Mouse (Mus musculus) right cerebral cortex, postnatal 25 days (tissue): ENCODE results near the gene Tmcc1.
"Not testable (repeated sequence)": the region's sequence is repeated elsewhere in the genome, so short reads cannot be mapped to it uniquely, and the experiment has no call there.

Experiments used
- DNase-seq: peaks from one replicate; pipeline ENCODE4 v3.0.0; 2022

The Tmcc1 gene

GRCm38 (mm10) chr6:116141696-116142095 is 51.6 kb downstream of the Tmcc1 start:
- no peak for DNase-seq

DNA sequence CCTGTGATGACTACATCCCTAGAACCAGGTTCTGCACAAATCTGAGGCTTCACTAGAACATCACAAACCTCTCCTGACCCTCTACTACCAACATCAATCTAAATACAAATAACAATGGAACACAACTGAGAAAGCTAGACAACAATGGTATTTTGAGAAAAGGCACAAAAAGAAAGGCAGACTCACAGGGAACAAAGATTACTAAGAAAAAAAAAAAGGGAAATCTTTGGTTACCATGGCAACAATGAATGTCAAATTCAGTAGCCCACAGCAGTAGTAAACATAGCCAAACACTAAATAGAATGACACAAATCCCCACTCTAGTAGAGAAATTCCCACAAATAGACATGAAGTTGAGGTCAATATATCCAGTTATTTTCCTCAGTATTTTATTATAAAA is 52.5 kb downstream of the Tmcc1 start:
- no peak for DNase-seq

DNA sequence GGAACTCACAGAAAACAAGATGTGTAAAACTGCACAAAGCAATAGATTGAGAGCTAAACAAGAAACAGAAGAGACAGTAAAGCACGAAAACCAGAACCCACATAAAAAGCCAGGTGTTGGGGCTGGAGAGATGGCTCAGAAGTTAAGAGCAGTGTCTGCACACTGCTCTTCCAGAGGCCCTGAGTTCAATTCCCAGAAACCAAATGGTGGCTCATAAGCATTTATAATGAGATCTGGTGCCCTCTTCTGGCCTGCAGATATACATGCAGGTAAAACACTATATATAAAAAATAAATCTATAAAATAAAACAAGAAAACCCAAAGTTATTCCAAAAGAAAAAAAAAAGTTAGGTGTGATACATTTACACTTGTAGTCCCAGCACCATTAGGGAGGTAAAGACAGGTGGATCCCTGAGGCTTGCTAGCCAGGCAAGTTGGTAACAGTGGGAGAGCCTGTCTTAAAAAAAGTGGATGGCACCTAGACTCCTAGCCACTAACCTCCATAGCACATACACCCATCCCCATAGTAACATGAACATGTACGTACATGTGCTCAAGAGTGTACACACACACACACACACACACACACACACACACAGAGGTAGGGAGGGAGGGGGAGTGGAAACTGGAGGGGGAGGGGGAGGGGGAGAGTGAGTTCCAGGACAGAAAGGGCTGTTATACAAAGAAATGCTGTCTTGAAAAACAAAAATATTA is 54.0 kb downstream of the Tmcc1 start:
- no peak for DNase-seq

- no peak for DNase-seq
Measured at GRCm38 (mm10) chr6:116135971-116136632, 57.2 kb downstream of the Tmcc1 start.

GRCm38 (mm10) chr6:116133756-116134155 is 59.5 kb downstream of the Tmcc1 start:
- DNase-seq, result no peak

GRCm38 (mm10) chr6:116131771-116132170 is 61.5 kb downstream of the Tmcc1 start:
- DNase-seq, result no peak

DNA sequence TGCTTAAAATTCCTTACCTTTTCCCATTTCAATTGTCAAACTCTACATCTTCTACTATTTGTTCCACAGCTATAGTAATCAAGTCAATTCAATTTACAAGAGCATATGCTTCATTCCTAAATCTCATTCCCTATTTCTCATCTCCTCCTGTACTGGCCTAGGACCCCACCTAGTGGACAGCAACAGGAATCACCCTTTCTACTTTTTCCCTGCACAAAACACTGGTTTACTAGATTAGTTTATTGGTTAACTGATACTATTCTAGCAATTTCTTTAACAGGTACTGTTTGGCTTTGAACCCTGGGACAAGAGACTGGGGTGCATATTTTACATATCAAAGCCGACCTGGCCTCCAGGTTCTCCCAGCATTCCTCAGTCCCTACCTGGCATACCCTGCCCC is 64.6 kb downstream of the Tmcc1 start:
- DNase-seq, result no peak

- no peak for DNase-seq
Measured at GRCm38 (mm10) chr6:116127918-116128443, 65.3 kb downstream of the Tmcc1 start.

GRCm38 (mm10) chr6:116126577-116126976 is 66.7 kb downstream of the Tmcc1 start:
- DNase-seq, result no peak

GRCm38 (mm10) chr6:116122881-116123280 is 70.4 kb downstream of the Tmcc1 start:
- no peak for DNase-seq

DNA sequence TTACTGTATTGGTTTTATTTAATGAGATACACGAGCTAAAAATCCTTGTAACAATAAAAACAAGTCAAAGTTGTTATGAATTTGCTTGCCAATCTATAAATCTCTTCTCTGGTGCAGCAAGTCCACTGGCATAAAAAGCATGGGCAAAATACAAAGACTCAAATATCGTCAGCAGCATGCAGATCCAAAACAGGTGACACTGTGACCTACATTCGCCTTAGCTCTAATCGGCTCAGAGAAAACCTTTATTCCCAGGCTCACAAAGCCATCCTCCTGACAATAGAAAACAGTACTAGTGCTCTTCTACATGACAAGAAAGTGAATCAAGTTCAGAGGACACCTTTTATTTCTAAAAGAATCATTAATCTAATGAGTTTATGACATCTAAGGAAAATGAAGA is 73.6 kb downstream of the Tmcc1 start:
- no peak for DNase-seq

DNA sequence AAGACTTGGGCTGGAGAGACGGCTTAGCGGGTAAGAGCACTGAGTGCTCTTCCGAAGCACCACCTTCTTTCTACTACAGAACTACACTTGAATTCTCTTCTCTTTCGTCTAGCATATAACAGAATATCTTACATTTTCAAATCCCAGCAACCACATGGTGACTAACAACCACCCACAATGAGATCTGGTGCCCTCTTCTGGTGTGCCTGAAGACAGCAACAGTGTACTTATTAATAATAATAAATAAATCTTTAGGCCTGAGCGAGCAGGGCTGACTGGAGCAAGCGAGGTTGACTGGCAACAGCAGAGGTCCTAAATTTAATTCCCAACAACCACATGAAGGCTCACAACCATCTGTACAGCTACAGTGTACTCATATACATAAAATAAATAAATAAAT is 76.7 kb downstream of the Tmcc1 start:
- DNase-seq, result not testable (repeated sequence)

- DNase-seq, result no peak
Measured at GRCm38 (mm10) chr6:116110588-116110987, 82.7 kb downstream of the Tmcc1 start.

DNA sequence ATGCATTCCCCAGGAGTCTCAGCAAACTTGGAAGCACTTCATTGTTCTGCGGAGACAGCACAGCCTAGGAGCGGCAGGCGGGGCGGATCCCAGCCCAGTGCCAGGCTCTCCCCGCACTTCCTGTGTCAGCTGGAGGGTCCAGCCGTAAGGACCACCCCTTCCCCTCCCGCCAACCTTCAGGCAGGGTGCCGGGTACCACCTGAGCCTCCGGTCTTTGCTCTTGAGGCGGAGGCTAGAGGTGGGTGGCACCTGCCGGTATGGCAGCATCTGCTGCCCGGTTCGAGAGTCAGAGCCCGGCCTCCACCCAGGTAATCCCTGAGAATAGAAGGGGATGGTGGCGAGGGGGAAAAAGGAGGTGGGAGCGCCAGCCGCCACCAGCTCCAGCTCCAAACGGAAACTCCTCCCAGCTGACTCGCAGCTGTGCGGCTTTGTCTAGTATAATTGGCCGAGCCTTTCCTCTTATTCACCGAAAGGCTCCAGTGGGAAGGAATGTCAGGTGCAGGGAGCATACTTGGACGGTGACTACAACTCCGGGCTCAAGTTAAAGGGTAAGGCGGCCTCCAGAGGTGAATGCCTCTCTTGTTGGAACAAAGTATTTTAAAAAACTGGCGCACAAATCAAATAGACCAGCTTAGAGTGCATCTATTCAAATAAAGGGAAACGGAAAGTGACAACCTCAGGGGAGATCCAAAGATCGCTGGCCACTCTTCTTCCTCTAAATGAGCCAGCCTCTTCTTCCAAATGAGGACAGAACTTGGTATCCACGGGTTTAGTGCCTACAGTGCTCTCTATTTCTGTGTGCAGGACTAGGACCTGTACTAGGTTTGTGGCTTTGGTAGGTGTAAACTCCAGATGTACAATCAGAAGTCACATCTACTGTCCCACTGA is 85.6 kb downstream of the Tmcc1 start:
- peak; percentile 33 for DNase-seq

DNA sequence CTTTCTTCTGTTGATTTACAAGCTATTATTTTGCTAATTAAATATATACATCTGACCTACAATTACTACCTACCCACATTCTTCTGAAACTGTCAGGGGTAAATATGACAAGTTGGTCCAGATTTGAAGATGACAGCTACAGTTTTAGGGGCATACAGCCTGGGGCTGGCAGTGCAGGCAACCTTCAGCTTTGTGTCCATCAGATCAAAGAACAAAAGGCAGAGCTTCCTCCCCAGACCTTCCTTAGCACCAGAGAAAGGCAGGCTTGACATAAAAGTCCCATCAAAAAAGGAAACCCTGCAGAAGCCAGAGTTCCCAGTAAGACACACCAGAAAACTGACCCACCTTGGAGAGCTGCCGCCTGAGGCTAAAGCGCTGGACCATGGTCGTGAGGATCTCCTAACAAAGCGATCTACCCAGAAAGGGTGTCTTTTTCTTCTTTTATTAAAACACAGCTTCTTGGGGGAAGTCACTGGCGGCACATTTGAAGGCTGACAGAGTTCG is 86.3 kb downstream of the Tmcc1 start:
- no peak for DNase-seq

DNA sequence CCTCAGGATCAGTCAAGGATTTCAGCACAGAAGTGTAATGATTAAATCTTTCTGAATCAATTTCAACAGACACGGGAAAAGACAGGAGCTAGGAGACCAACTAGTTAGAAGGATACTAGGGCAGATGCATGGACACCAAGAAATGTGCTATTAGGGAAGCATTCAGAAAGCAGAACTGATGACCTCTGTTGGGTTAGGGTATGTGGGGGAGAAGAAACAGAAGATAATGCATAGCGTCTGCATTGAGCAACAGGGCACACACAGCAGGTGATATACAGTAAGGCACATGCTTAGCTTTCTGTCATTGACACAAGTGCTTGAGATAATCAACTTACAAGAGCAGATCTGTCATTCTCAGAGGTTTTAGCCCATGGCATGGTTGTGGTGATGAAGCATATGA is 95.7 kb downstream of the Tmcc1 start:
- DNase-seq, result no peak

DNA sequence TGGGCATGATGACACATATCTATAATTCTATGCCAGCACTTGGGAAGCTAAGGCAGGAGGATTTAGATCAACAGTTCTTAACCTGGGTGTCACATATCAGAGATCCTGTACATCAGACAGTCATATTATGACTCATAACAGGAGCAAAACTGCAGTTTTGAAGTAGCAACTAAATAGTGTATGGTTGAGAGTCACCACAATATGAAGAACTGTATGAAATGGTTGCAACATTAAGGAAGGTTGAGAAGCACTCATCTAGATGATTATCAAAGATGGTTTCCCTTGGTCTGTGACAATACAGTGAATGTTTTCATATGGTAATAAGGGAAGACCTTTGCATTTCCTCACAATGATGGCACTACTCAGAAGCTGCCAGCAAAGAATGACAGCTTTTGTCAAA is 103.9 kb downstream of the Tmcc1 start:
- DNase-seq, result no peak

DNA sequence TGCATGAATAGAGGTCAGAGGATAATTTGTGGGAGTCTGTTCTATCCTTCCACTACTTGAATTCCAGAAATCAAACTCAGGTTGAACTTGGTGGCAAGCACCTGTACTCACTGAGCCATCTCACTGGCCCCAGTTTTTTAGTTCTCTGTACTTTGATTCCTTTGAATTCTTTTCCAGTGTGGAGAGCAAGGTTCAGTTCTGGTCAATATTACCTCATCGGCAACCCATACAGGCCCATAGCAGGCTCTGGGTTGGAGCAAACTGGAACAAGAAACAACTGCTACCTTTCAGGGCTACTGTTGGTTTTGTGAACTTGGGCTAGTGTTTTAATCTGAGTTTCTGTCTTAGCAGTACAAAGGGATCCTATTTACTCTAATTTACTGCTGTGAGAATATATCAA is 107.2 kb downstream of the Tmcc1 start:
- no peak for DNase-seq

GRCm38 (mm10) chr6:116082239-116082638 is 111.0 kb downstream of the Tmcc1 start:
- no peak for DNase-seq

- no peak for DNase-seq
Measured at GRCm38 (mm10) chr6:116081375-116081774, 111.9 kb downstream of the Tmcc1 start.

DNA sequence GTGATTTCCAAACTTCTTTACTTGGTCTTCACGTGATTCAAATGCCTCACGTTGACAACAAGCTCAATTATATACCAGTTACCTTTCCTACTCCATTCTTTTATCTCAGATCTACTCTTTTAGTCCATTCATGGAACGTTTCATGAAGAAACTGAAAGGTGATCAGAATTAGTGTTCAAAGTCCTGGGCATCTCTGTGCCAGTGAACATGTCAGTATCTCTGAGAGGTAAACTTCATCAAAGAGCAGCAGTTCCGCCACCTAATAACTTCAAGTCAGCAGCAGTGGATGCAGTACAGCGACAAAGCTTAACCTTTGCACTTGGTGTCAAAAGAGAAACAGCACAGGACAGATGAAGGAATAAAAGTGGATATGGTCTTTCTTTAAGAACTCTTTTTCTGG is 112.5 kb downstream of the Tmcc1 start:
- DNase-seq, result no peak

- DNase-seq, result no peak
Measured at GRCm38 (mm10) chr6:116077608-116078007, 115.7 kb downstream of the Tmcc1 start.

DNA sequence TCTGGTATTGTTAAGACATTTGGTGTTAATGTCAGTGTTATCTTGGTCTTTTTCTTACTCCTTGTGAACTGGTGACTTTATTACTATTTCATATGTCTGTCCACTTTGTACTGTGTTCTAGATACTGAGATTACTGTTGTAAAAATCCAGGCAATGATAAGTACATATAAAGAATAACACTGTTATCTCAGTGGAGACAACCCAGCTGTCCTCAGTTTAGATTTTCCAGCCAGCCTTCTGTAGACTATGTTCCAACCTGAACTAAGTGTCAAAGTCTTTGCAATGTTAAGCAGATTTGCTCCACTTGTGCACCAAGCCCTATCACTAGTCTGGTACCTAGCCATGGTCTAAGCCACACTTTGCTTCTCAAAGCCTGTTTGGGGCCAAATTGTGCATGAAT is 118.4 kb downstream of the Tmcc1 start:
- DNase-seq, result no peak
